Mouse (Mus musculus) G1E (cell line): ENCODE results near the gene Smyd5. TPM values are rescaled to one million over a fixed set of nuclear protein-coding genes. Genes with fewer than 3 reads are reported as not detected.

ENCODE experiments used
- ATAC-seq: 2 replicates; pipeline ENCODE4 v1.8.0; 2016; ENCODE audit warnings: mild to moderate bottlenecking; ENCODE audit not compliant: insufficient number of reproducible peaks, poor library complexity, low FRiP score, severe bottlenecking; ENCODE audit errors: extremely low read depth
- DNase-seq: peaks from one replicate; pipeline ENCODE4 v3.0.0; 2012; ENCODE audit warnings: low spot score
- H3K27me3 ChIP-seq: 2 replicates; pipeline ENCODE4 v1.6.1; 2012; ENCODE audit warnings: mild to moderate bottlenecking, low read length, inconsistent platforms; ENCODE audit not compliant: insufficient read depth
- H3K36me3 ChIP-seq: replicated peaks from 2 replicates; pipeline ENCODE3; 2012; ENCODE audit warnings: mild to moderate bottlenecking, inconsistent platforms
- H3K4me1 ChIP-seq: 2 replicates; pipeline ENCODE4 v1.6.1; 2012; ENCODE audit warnings: low read depth, low read length, inconsistent platforms, mixed read lengths; ENCODE audit not compliant: insufficient read depth
- H3K4me3 ChIP-seq: 2 replicates; pipeline ENCODE4 v1.5.1; 2012; ENCODE audit warnings: low read depth, mild to moderate bottlenecking, inconsistent platforms, low read length, moderate library complexity, mixed read lengths
- H3K9me3 ChIP-seq: replicated peaks from 2 replicates; pipeline ENCODE4 v1.6.1; 2012; ENCODE audit warnings: inconsistent platforms
- CTCF ChIP-seq: IDR thresholded peaks from 2 replicates; pipeline ENCODE4 v1.5.1; 2012; ENCODE audit warnings: low read depth, low read length, inconsistent platforms, mixed read lengths
- GATA1 ChIP-seq: IDR thresholded peaks from 2 replicates; pipeline ENCODE4 v1.6.1; 2012; ENCODE audit warnings: borderline replicate concordance, low read length, inconsistent platforms, mixed read lengths
- GATA2 ChIP-seq: IDR thresholded peaks from 2 replicates; pipeline ENCODE4 v1.6.1; 2012; ENCODE audit warnings: low read depth, low read length, inconsistent platforms, borderline replicate concordance
- POLR2AphosphoS5 ChIP-seq: IDR thresholded peaks from 2 replicates; pipeline ENCODE4 v1.6.1; 2012; ENCODE audit warnings: low read depth, low read length, inconsistent platforms; ENCODE audit not compliant: insufficient replicate concordance
- TAL1 ChIP-seq: conservative IDR thresholded peaks from 2 replicates; pipeline ENCODE4 v1.6.1; 2012; ENCODE audit warnings: low read depth, low read length, inconsistent platforms, mixed read lengths
- polyA plus RNA-seq: library from polyadenylated mRNA; stranded (reverse); fragments of >175 nt; gene quantifications from 2 replicates; pipeline ENCODE4 v1.2.3, GENCODE M21; 2012
- total RNA-seq, 2 experiments: library from RNA; stranded (forward) in 1 of 2; stranded (reverse) in 1 of 2; fragments of 200-1000 nt in 1 of 2; fragments of >200 nt in 1 of 2; fragmentation: Nextera tagmentation in 1 of 2; gene quantifications; 2 replicates each; pipeline ENCODE4 v1.2.3; 2014 to 2017

Gene Smyd5
- total and polyA plus RNA-seq, 3 experiments: 33.1 to 36.7 (median 35.9) TPM

GRCm38 (mm10) chr6:85402613-85403012, 29.2 kb upstream of the Smyd5 start:
- TF ChIP-seq CTCF (no peak), GATA1 (no peak), TAL1 (no peak), GATA2 (no peak), POLR2AphosphoS5 (no peak)

GRCm38 (mm10) chr6:85403039-85403438, 28.8 kb upstream of the Smyd5 start:
- Histone ChIP-seq H3K4me3 (no peak overlapping the region), H3K27me3 (peaks cover 18% of the 10 kb centered on the region), H3K36me3 (no peaks in the 10 kb centered on the region), H3K4me1 (no peaks in the 10 kb centered on the region), H3K9me3 (no peaks in the 10 kb centered on the region)
- no peak for ATAC-seq
- DNase-seq: no peak
- TF ChIP-seq GATA2: no peak
- TF ChIP-seq TAL1: no peak
- no peak for TF ChIP-seq CTCF
- no peak for TF ChIP-seq POLR2AphosphoS5
- no peak for TF ChIP-seq GATA1

More at GRCm38 (mm10) chr6:85402613-85403012, 29.2 kb upstream of the Smyd5 start:
- H3K4me1 ChIP-seq: no peaks in the 10 kb centered on the region
- H3K9me3 ChIP-seq: no peaks in the 10 kb centered on the region
- no peaks in the 10 kb centered on the region for H3K36me3 ChIP-seq
- H3K27me3 ChIP-seq: peaks cover 18% of the 10 kb centered on the region
- ATAC-seq (no peak), DNase-seq (no peak)
- H3K4me3 ChIP-seq: no peak overlapping the region

- no peak for ATAC-seq
These were observed 22.8 kb upstream of the Smyd5 start for GRCm38 (mm10) chr6:85409003-85409402.

GRCm38 (mm10) chr6:85410771-85411273, 21.0 kb upstream of the Smyd5 start:
- TF ChIP-seq CTCF: no peak
- ATAC-seq (no peak), DNase-seq (no peak)
- Histone ChIP-seq H3K36me3 (no peaks in the 10 kb centered on the region), H3K4me3 (no peak overlapping the region), H3K4me1 (no peaks in the 10 kb centered on the region), H3K9me3 (no peaks in the 10 kb centered on the region), H3K27me3 (peaks cover 40% of the 10 kb centered on the region)

More at GRCm38 (mm10) chr6:85409003-85409402, 22.8 kb upstream of the Smyd5 start:
- Histone ChIP-seq H3K27me3 (peaks cover 41% of the 10 kb centered on the region), H3K9me3 (no peaks in the 10 kb centered on the region), H3K4me3 (no peak overlapping the region), H3K36me3 (no peaks in the 10 kb centered on the region), H3K4me1 (no peaks in the 10 kb centered on the region)
- TF ChIP-seq POLR2AphosphoS5 (no peak), TAL1 (no peak), GATA2 (no peak), CTCF (no peak), GATA1 (no peak)
- no peak for DNase-seq

- ATAC-seq: no peak
- Histone ChIP-seq H3K4me3 (no peak overlapping the region), H3K4me1 (no peaks in the 10 kb centered on the region), H3K9me3 (no peaks in the 10 kb centered on the region), H3K27me3 (peaks cover 32% of the 10 kb centered on the region), H3K36me3 (no peaks in the 10 kb centered on the region)
- no peak for DNase-seq
- no peak for TF ChIP-seq POLR2AphosphoS5
- no peak for TF ChIP-seq GATA1
- no peak for TF ChIP-seq TAL1
- TF ChIP-seq GATA2: no peak
- no peak for TF ChIP-seq CTCF
These were observed 16.0 kb upstream of the Smyd5 start for GRCm38 (mm10) chr6:85415829-85416228.

GRCm38 (mm10) chr6:85419150-85419549, 12.6 kb upstream of the Smyd5 start:
- Histone ChIP-seq H3K27me3 (peaks cover 50% of the 10 kb centered on the region), H3K36me3 (no peaks in the 10 kb centered on the region), H3K4me3 (no peak overlapping the region), H3K4me1 (no peaks in the 10 kb centered on the region), H3K9me3 (no peaks in the 10 kb centered on the region)
- ATAC-seq (no peak), DNase-seq (no peak)
- no peak for TF ChIP-seq TAL1
- no peak for TF ChIP-seq CTCF
- no peak for TF ChIP-seq GATA2
- TF ChIP-seq POLR2AphosphoS5: no peak
- TF ChIP-seq GATA1: no peak

GRCm38 (mm10) chr6:85423836-85424379, 7.9 kb upstream of the Smyd5 start, which contains the start of gene Noto:
Gene Noto (plus strand): TSS chr6:85423886.
- H3K9me3 ChIP-seq: no peaks in the 10 kb centered on the region
- peaks cover 61% of the 10 kb centered on the region for H3K27me3 ChIP-seq
- peak within 1 kb of the TSS; percentile 11; the same call in 1 of the 2 replicates for H3K4me3 ChIP-seq
- TF ChIP-seq CTCF: no peak
- TF ChIP-seq GATA1: no peak
- TF ChIP-seq TAL1: no peak
- TF ChIP-seq POLR2AphosphoS5: no peak
- no peak for TF ChIP-seq GATA2
- H3K36me3 ChIP-seq: no peaks in the 10 kb centered on the region
- no peaks in the 10 kb centered on the region for H3K4me1 ChIP-seq
- no peak for ATAC-seq
- no peak for DNase-seq
